In the genomic region with DNA sequence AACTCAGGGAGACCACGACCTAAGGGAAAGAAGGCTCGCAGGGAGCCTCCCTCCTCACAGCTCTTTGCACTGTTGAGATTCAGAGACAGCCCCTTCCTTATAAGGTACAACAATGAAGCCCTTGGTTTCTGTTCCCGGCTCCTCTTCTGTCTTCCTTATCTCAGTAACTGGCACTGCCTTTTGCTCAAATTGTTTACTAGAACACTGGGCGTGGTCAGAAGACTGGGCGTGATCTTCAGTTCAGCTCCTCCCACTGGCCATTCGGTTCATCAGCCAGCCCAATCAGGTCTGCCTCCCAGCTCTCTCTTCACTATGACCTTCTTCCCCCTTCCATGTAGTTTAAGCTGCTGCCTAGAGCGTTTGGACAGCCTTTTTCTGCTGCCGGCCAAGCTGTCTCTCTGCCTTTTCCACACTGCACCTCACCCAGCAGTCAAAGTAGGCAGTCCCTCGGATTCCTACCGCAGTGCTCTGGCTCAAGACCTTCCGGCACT, we compare ENCODE assay signal across 9 mouse cellular contexts. TPM values are rescaled to one million over a fixed set of nuclear protein-coding genes. Genes with fewer than 3 reads are reported as not detected.
A peak's percentile ranks its signal among the peaks of the same experiment; 100 is the strongest.
DNase-seq lines count a peak whose midpoint lies in the region; ATAC-seq and TF ChIP-seq lines count a peak whose summit lies in the region.
"Had no signal": no experiment of that assay in that cellular context is flagged by ENCODE, and none has a peak within 500 bp of the region (broad histone marks: within the 10 kb centered on the region; RNA-seq: fewer than 3 reads in every experiment).

No protein-coding gene starts in this region.

- peak overlapping the region; percentile 38; the same call in 1 of the 2 replicates for H3K9ac ChIP-seq in forebrain, embryonic 13.5 days
- H3K9ac ChIP-seq in hindbrain, embryonic 11.5 days (ENCODE audit: low read depth, low read length) = no peak overlapping the region
- H3K9ac ChIP-seq in limb, embryonic 15.5 days = no peak overlapping the region
- no peak overlapping the region for H3K9ac ChIP-seq in midbrain, embryonic 14.5 days (replicated peaks; ENCODE audit: low read length)
- H3K9ac ChIP-seq in stomach, embryonic 14.5 days (replicated peaks; ENCODE audit: low read depth, low read length) = no peak overlapping the region

- H3K4me2 ChIP-seq in forebrain, embryonic 13.5 days = peak overlapping the region; percentile 27
- 0 out of 2 replicates have a peak overlapping the region, but pooled peaks have one; percentile 8 for H3K4me2 ChIP-seq in hindbrain, embryonic 11.5 days (replicated peaks; ENCODE audit: low read depth, low read length)
- no peak overlapping the region for H3K4me2 ChIP-seq in limb, embryonic 15.5 days
- peak overlapping the region; percentile 27 for H3K4me2 ChIP-seq in midbrain, embryonic 14.5 days (ENCODE audit: low read length)
- H3K4me2 ChIP-seq in stomach, embryonic 14.5 days (replicated peaks; ENCODE audit: low read depth, low read length) = peak overlapping the region; percentile 28

- TF ChIP-seq CTCF in brain, embryonic 14.5 days (IDR thresholded peaks at IDR 0.05; ENCODE audit: borderline replicate concordance, extremely low read depth, insufficient read depth, insufficient read length) = no peak

- H3K36me3 ChIP-seq in forebrain, embryonic 13.5 days (ENCODE audit: poor library complexity, severe bottlenecking) = no peaks in the 10 kb centered on the region
- H3K36me3 ChIP-seq in hindbrain, embryonic 11.5 days (ENCODE audit: control insufficient read depth, insufficient read depth, low read length) = no peaks in the 10 kb centered on the region
- no peaks in the 10 kb centered on the region for H3K36me3 ChIP-seq in limb, embryonic 15.5 days
- H3K36me3 ChIP-seq in midbrain, embryonic 14.5 days (ENCODE audit: control insufficient read depth, insufficient read depth, low read length) = no peaks in the 10 kb centered on the region
- H3K36me3 ChIP-seq in stomach, embryonic 14.5 days (ENCODE audit: control insufficient read depth, insufficient read depth, low read length) = no peaks in the 10 kb centered on the region

- 16% methylated on average over 11 of the region's 11 CpGs for WGBS in forebrain, embryonic 13.5 days
- WGBS in hindbrain, embryonic 11.5 days = 16% methylated on average over 11 of the region's 11 CpGs
- 16% methylated on average over 11 of the region's 11 CpGs for WGBS in limb, embryonic 15.5 days
- 22% methylated on average over 11 of the region's 11 CpGs for WGBS in midbrain, embryonic 14.5 days
- 9% methylated on average over 11 of the region's 11 CpGs for whole genome bisulfite sequencing in stomach, embryonic 14.5 days

- H3K27me3 ChIP-seq in forebrain, embryonic 13.5 days = no peaks in the 10 kb centered on the region
- no peaks in the 10 kb centered on the region for H3K27me3 ChIP-seq in hindbrain, embryonic 11.5 days (ENCODE audit: control insufficient read depth, insufficient read depth, low read length)
- no peaks in the 10 kb centered on the region for H3K27me3 ChIP-seq in limb, embryonic 15.5 days
- H3K27me3 ChIP-seq in midbrain, embryonic 14.5 days (ENCODE audit: control insufficient read depth, insufficient read depth, low read length) = no peaks in the 10 kb centered on the region
- no peaks in the 10 kb centered on the region for H3K27me3 ChIP-seq in stomach, embryonic 14.5 days (ENCODE audit: control insufficient read depth, insufficient read depth, low read length)
- H3K27me3 ChIP-seq: Patski had no signal

- no peak overlapping the region for H3K4me3 ChIP-seq in forebrain, embryonic 13.5 days
- H3K4me3 ChIP-seq in hindbrain, embryonic 11.5 days (ENCODE audit: low read depth, low read length) = no peak overlapping the region
- H3K4me3 ChIP-seq in limb, embryonic 15.5 days = peak overlapping the region; percentile 15
- H3K4me3 ChIP-seq in midbrain, embryonic 14.5 days (replicated peaks; ENCODE audit: low read depth, low read length) = no peak overlapping the region
- peak overlapping the region; percentile 8; the same call in 1 of the 2 replicates for H3K4me3 ChIP-seq in stomach, embryonic 14.5 days (ENCODE audit: low read depth, low read length)

- no peaks in the 10 kb centered on the region for H3K9me3 ChIP-seq in forebrain, embryonic 13.5 days (replicated peaks)
- H3K9me3 ChIP-seq in hindbrain, embryonic 11.5 days (ENCODE audit: control insufficient read depth, low read length) = no peaks in the 10 kb centered on the region
- H3K9me3 ChIP-seq in limb, embryonic 15.5 days = no peaks in the 10 kb centered on the region
- no peaks in the 10 kb centered on the region for H3K9me3 ChIP-seq in midbrain, embryonic 14.5 days (ENCODE audit: control insufficient read depth, low read length)
- no peaks in the 10 kb centered on the region for H3K9me3 ChIP-seq in stomach, embryonic 14.5 days (ENCODE audit: control insufficient read depth, low read depth, low read length)

- peak; percentile 55 for ATAC-seq in frontal cortex, adult (ENCODE audit: low TSS enrichment)
- no peak for ATAC-seq in forebrain, embryonic 13.5 days
- ATAC-seq in hindbrain, embryonic 11.5 days (ENCODE audit: low FRiP score) = peak; percentile 47; the same call in 1 of the 2 replicates
- no peak for ATAC-seq in limb, embryonic 15.5 days (ENCODE audit: insufficient number of reproducible peaks, low FRiP score, low TSS enrichment, low read depth)
- ATAC-seq in midbrain, embryonic 14.5 days (ENCODE audit: low FRiP score, low TSS enrichment) = no peak
- ATAC-seq in stomach, embryonic 14.5 days (ENCODE audit: insufficient number of reproducible peaks, insufficient read depth, low FRiP score, low read depth) = peak; percentile 69; the same call in 1 of the 2 replicates
- ATAC-seq: Patski had no signal

- H3K27ac ChIP-seq in forebrain, embryonic 13.5 days = no peak overlapping the region
- H3K27ac ChIP-seq in hindbrain, embryonic 11.5 days (ENCODE audit: low read depth, low read length) = no peak overlapping the region
- H3K27ac ChIP-seq in limb, embryonic 15.5 days = no peak overlapping the region
- H3K27ac ChIP-seq in midbrain, embryonic 14.5 days (replicated peaks; ENCODE audit: low read depth, low read length) = no peak overlapping the region
- peak overlapping the region; percentile 39; the same call in 1 of the 2 replicates for H3K27ac ChIP-seq in stomach, embryonic 14.5 days (ENCODE audit: low read length)

- 0 out of 2 replicates have a peak, but pooled peaks cover 4% of the 10 kb centered on the region for H3K4me1 ChIP-seq in forebrain, embryonic 13.5 days
- no peaks in the 10 kb centered on the region for H3K4me1 ChIP-seq in hindbrain, embryonic 11.5 days (replicated peaks; ENCODE audit: control insufficient read depth, insufficient read depth, low read length)
- peaks cover 25% of the 10 kb centered on the region for H3K4me1 ChIP-seq in limb, embryonic 15.5 days
- no peaks in the 10 kb centered on the region for H3K4me1 ChIP-seq in midbrain, embryonic 14.5 days (ENCODE audit: control insufficient read depth, insufficient read depth, low read length)
- H3K4me1 ChIP-seq in stomach, embryonic 14.5 days (ENCODE audit: control insufficient read depth, insufficient read depth, low read length) = 0 out of 2 replicates have a peak, but pooled peaks cover 3% of the 10 kb centered on the region

- DNase-seq in frontal cortex, postnatal 10 days (ENCODE audit: low spot score in 2 of 2) = no peak
- DNase-seq in brain, embryonic 14.5 days (ENCODE audit: low read depth) = peak; percentile 48
- DNase-seq in hindbrain, embryonic 11.5 days (ENCODE audit: low spot score) = peak; percentile 60
- no peak for DNase-seq in midbrain, embryonic 14.5 days

- TF ChIP-seq POLR2A in brain, embryonic 14.5 days (IDR thresholded peaks at IDR 0.05; ENCODE audit: borderline replicate concordance, extremely low read depth, insufficient read depth, insufficient read length, poor library complexity, severe bottlenecking) = no peak

RNA-seq across cellular contexts. Expression of a gene that starts 19.3 kb away (rescaled TPM):
- polyA plus RNA-seq in brain, embryonic 14.5 days (2012; rRNA removed) = 32.7 and 39.0 TPM in 2 replicates
- 57.7 and 59.5 TPM in 2 replicates for polyA plus RNA-seq in forebrain, embryonic 13.5 days (2015; fragmentation: Nextera tagmentation; extraction: Ambion mirVana)
- polyA plus RNA-seq in hindbrain, embryonic 11.5 days (2014; fragmentation: Nextera tagmentation; extraction: Ambion mirVana) = 82.4 and 83.5 TPM in 2 replicates
- polyA plus RNA-seq in limb, embryonic 15.5 days (2015; fragmentation: Nextera tagmentation; extraction: Ambion mirVana) = 73.8 and 85.0 TPM in 2 replicates
- polyA plus RNA-seq in midbrain, embryonic 14.5 days (2014; fragmentation: Nextera tagmentation; extraction: Ambion mirVana) = 55.1 and 79.5 TPM in 2 replicates
- 85.1 and 97.2 TPM in 2 replicates for polyA plus RNA-seq in stomach, embryonic 14.5 days (2014; fragmentation: Nextera tagmentation; extraction: Ambion mirVana)

RNA-seq across cellular contexts. Expression of a gene that starts 34.1 kb away (rescaled TPM):
- 17.6 and 18.0 TPM in 2 replicates for polyA plus RNA-seq in brain, embryonic 14.5 days (2012; rRNA removed)
- 37.7 and 38.5 TPM in 2 replicates for polyA plus RNA-seq in forebrain, embryonic 13.5 days (2015; fragmentation: Nextera tagmentation; extraction: Ambion mirVana)
- polyA plus RNA-seq in hindbrain, embryonic 11.5 days (2014; fragmentation: Nextera tagmentation; extraction: Ambion mirVana) = 44.7 and 51.1 TPM in 2 replicates
- polyA plus RNA-seq in limb, embryonic 15.5 days (2015; fragmentation: Nextera tagmentation; extraction: Ambion mirVana) = 44.2 and 47.4 TPM in 2 replicates
- 28.4 and 33.2 TPM in 2 replicates for polyA plus RNA-seq in midbrain, embryonic 14.5 days (2014; fragmentation: Nextera tagmentation; extraction: Ambion mirVana)
- 50.7 and 57.8 TPM in 2 replicates for polyA plus RNA-seq in stomach, embryonic 14.5 days (2014; fragmentation: Nextera tagmentation; extraction: Ambion mirVana)

Comparison
In these comparisons a context has a peak if more than half of its experiments do, and no peak if none do; other contexts are left out.
1. ATAC-seq: peak in frontal cortex, adult (single experiment), hindbrain, embryonic 11.5 days (single experiment) and stomach, embryonic 14.5 days (single experiment); none in forebrain, embryonic 13.5 days (single experiment), limb, embryonic 15.5 days (single experiment) and midbrain, embryonic 14.5 days (single experiment).
2. DNase-seq: peak in brain, embryonic 14.5 days (single experiment) and hindbrain, embryonic 11.5 days (single experiment); none in frontal cortex, postnatal 10 days (0 of 2) and midbrain, embryonic 14.5 days (single experiment).
3. H3K4me3 ChIP-seq: peak in limb, embryonic 15.5 days (single experiment) and stomach, embryonic 14.5 days (single experiment); none in forebrain, embryonic 13.5 days (single experiment), hindbrain, embryonic 11.5 days (single experiment) and midbrain, embryonic 14.5 days (single experiment).